Mouse (Mus musculus) embryo, embryonic 10.5 days (tissue): ENCODE data around the gene Osbpl10.
"Not testable (repeated sequence)": the region's sequence is repeated elsewhere in the genome, so short reads cannot be mapped to it uniquely, and the experiment has no call there.

ENCODE experiments used
- DNase-seq: peaks from one replicate; pipeline ENCODE4 v3.0.0-alpha.2; 2015; ENCODE audit warnings: low spot score

Osbpl10 gene

GRCm38 (mm10) chr9:115217984-115218383 lies 239.6 kb downstream of the Osbpl10 start:
- peak; percentile 25 for DNase-seq

GRCm38 (mm10) chr9:115220466-115220865 lies 242.1 kb downstream of the Osbpl10 start:
- DNase-seq, result no peak

GRCm38 (mm10) chr9:115221265-115221664 lies 242.9 kb downstream of the Osbpl10 start:
- DNase-seq, result no peak

GRCm38 (mm10) chr9:115224744-115225354 lies 246.5 kb downstream of the Osbpl10 start:
- DNase-seq, result no peak

GRCm38 (mm10) chr9:115229145-115229544 lies 250.8 kb downstream of the Osbpl10 start:
- no peak for DNase-seq

GRCm38 (mm10) chr9:115229676-115230075 lies 251.3 kb downstream of the Osbpl10 start:
- DNase-seq, result no peak

- DNase-seq, result no peak
These were observed 251.8 kb downstream of the Osbpl10 start for GRCm38 (mm10) chr9:115230141-115230540.

GRCm38 (mm10) chr9:115231476-115231875 lies 253.1 kb downstream of the Osbpl10 start:
- no peak for DNase-seq

- DNase-seq, result no peak
These were observed 255.4 kb downstream of the Osbpl10 start for GRCm38 (mm10) chr9:115233721-115234120.

GRCm38 (mm10) chr9:115234561-115234960 lies 256.2 kb downstream of the Osbpl10 start:
- DNase-seq, result no peak

- DNase-seq, result no peak
These were observed 258.0 kb downstream of the Osbpl10 start for GRCm38 (mm10) chr9:115236352-115236841.

- DNase-seq, result no peak
These were observed 259.6 kb downstream of the Osbpl10 start for GRCm38 (mm10) chr9:115237943-115238342.

GRCm38 (mm10) chr9:115239861-115240260 lies 261.5 kb downstream of the Osbpl10 start:
- no peak for DNase-seq

- no peak for DNase-seq
These were observed 265.3 kb downstream of the Osbpl10 start for GRCm38 (mm10) chr9:115243630-115244029.

- no peak for DNase-seq
These were observed 266.7 kb downstream of the Osbpl10 start for GRCm38 (mm10) chr9:115245092-115245491.

GRCm38 (mm10) chr9:115249145-115249544 lies 270.8 kb downstream of the Osbpl10 start:
- DNase-seq, result no peak

- DNase-seq, result no peak
These were observed 279.4 kb downstream of the Osbpl10 start for GRCm38 (mm10) chr9:115257733-115258286.

- no peak for DNase-seq
These were observed 281.5 kb downstream of the Osbpl10 start for GRCm38 (mm10) chr9:115259866-115260265.

- no peak for DNase-seq
These were observed 282.1 kb downstream of the Osbpl10 start for GRCm38 (mm10) chr9:115260464-115260863.

- DNase-seq, result peak; percentile 34
These were observed 283.1 kb downstream of the Osbpl10 start for GRCm38 (mm10) chr9:115261456-115261855.

- no peak for DNase-seq
These were observed 283.5 kb downstream of the Osbpl10 start for GRCm38 (mm10) chr9:115261896-115262295.

GRCm38 (mm10) chr9:115271556-115271955 lies 293.2 kb downstream of the Osbpl10 start:
- DNase-seq, result no peak

- not testable (repeated sequence) for DNase-seq
These were observed 294.1 kb downstream of the Osbpl10 start for GRCm38 (mm10) chr9:115272451-115272850.
